Mouse (Mus musculus) G1E (cell line): Measurements from ENCODE around the gene Olfr229. TPM values are rescaled to one million over a fixed set of nuclear protein-coding genes. Genes with fewer than 3 reads are reported as not detected.
"Not testable (repeated sequence)": the region's sequence is repeated elsewhere in the genome, so short reads cannot be mapped to it uniquely, and the experiment has no call there.

Experiments used
- ATAC-seq: 2 replicates; pipeline ENCODE4 v1.8.0; 2016; ENCODE audit warnings: mild to moderate bottlenecking; ENCODE audit not compliant: insufficient number of reproducible peaks, poor library complexity, low FRiP score, severe bottlenecking; ENCODE audit errors: extremely low read depth
- DNase-seq: peaks from one replicate; pipeline ENCODE4 v3.0.0; 2012; ENCODE audit warnings: low spot score
- H3K27me3 ChIP-seq: 2 replicates; pipeline ENCODE4 v1.6.1; 2012; ENCODE audit warnings: mild to moderate bottlenecking, low read length, inconsistent platforms; ENCODE audit not compliant: insufficient read depth
- H3K36me3 ChIP-seq: replicated peaks from 2 replicates; pipeline ENCODE3; 2012; ENCODE audit warnings: mild to moderate bottlenecking, inconsistent platforms
- H3K4me1 ChIP-seq: 2 replicates; pipeline ENCODE4 v1.6.1; 2012; ENCODE audit warnings: low read depth, low read length, inconsistent platforms, mixed read lengths; ENCODE audit not compliant: insufficient read depth
- H3K4me3 ChIP-seq: 2 replicates; pipeline ENCODE4 v1.5.1; 2012; ENCODE audit warnings: low read depth, mild to moderate bottlenecking, inconsistent platforms, low read length, moderate library complexity, mixed read lengths
- H3K9me3 ChIP-seq: replicated peaks from 2 replicates; pipeline ENCODE4 v1.6.1; 2012; ENCODE audit warnings: inconsistent platforms
- CTCF ChIP-seq: IDR thresholded peaks from 2 replicates; pipeline ENCODE4 v1.5.1; 2012; ENCODE audit warnings: low read depth, low read length, inconsistent platforms, mixed read lengths
- GATA1 ChIP-seq: IDR thresholded peaks from 2 replicates; pipeline ENCODE4 v1.6.1; 2012; ENCODE audit warnings: borderline replicate concordance, low read length, inconsistent platforms, mixed read lengths
- GATA2 ChIP-seq: IDR thresholded peaks from 2 replicates; pipeline ENCODE4 v1.6.1; 2012; ENCODE audit warnings: low read depth, low read length, inconsistent platforms, borderline replicate concordance
- POLR2AphosphoS5 ChIP-seq: IDR thresholded peaks from 2 replicates; pipeline ENCODE4 v1.6.1; 2012; ENCODE audit warnings: low read depth, low read length, inconsistent platforms; ENCODE audit not compliant: insufficient replicate concordance
- TAL1 ChIP-seq: conservative IDR thresholded peaks from 2 replicates; pipeline ENCODE4 v1.6.1; 2012; ENCODE audit warnings: low read depth, low read length, inconsistent platforms, mixed read lengths
- polyA plus RNA-seq: library from polyadenylated mRNA; stranded (reverse); fragments of >175 nt; gene quantifications from 2 replicates; pipeline ENCODE4 v1.2.3, GENCODE M21; 2012
- total RNA-seq, 2 experiments: library from RNA; stranded (forward) in 1 of 2; stranded (reverse) in 1 of 2; fragments of 200-1000 nt in 1 of 2; fragments of >200 nt in 1 of 2; fragmentation: Nextera tagmentation in 1 of 2; gene quantifications; 2 replicates each; pipeline ENCODE4 v1.2.3; 2014 to 2017

The Olfr229 gene
- not detected in 2 replicates for total RNA-seq (2014; fragmentation: Nextera tagmentation)
- total RNA-seq (2017): 0.16 TPM in 1 of 2 replicates, not detected in the other
- polyA plus RNA-seq: not detected in 2 replicates

DNA sequence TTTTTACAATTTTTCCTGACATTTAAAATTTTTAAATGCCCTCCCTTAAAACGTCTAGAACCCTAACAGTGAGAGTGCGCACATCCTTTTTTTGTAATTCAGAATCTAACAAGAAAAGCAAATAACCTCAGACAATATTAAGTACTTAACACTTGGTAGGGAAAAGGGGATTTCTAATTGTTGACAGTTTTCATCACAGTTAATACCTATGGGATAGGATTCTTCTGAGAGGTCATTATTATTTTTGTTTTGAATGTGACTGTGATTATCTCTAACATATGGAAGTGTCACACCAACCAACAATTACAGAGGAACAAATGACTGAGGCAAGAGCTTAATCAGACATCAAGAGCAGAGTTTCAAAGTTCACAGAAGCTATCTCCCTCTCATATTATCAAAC lies at the start of gene Olfr229:
Gene Olfr229, plus strand, starts transcription at position 301 of the 400 bp plus-strand sequence.
- DNase-seq (no peak), ATAC-seq (no peak)
- Histone ChIP-seq H3K4me3 (no peak within 1 kb of the TSS), H3K27me3 (no peaks in the 10 kb centered on the region), H3K36me3 (no peaks in the 10 kb centered on the region), H3K9me3 (no peaks in the 10 kb centered on the region), H3K4me1 (peaks cover 5% of the 10 kb centered on the region)
- TF ChIP-seq TAL1 (no peak), POLR2AphosphoS5 (no peak), GATA1 (no peak), GATA2 (no peak), CTCF (no peak)

DNA sequence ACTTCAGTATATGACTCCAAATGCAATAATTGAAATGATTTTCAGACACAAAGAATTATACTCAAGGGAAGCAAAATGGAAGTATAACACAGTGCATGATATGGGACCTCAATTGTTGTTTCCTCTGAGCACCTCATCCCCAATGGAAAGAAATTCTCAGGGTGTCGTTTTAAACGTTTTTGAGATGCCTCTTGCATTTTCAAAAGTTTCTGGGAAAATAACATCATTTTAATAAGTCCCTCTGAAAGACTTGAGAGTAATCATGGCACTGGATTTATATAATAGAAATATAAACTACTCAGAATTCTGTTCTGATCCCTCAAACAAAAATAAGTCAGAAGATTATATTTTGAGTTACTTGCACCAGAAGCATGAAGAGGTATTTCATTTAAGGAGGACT lies 41.0 kb upstream of the Olfr229 start, which contains the start of gene Olfr972:
Gene Olfr972, plus strand, starts transcription at position 301 of the 400 bp plus-strand sequence.
- no peak within 1 kb of the TSS for H3K4me3 ChIP-seq
- ATAC-seq: no peak

DNA sequence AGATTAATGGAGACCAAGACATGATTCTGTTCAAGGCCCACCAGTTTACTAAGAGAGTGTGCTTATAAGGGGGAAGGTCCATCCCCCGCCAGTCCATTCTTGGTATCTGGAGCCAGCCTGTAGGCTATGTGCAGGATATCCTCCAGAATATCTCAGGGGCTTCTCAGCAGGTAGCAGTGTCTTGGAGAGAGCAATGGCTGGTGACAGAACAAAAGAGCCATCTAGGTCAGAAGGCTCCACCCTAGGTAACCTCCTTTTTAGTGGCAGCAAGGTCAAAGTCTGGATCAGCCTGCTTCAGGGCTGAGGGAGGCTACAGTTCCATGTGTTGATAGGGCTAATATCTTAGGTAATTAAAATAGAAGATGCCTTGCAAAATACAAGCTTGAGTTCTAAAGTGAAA lies 35.1 kb upstream of the Olfr229 start:
- DNase-seq, H3K4me3 ChIP-seq, H3K9me3 ChIP-seq, H3K36me3 ChIP-seq, H3K4me1 ChIP-seq, ATAC-seq, H3K27me3 ChIP-seq: not testable (repeated sequence)

More for the DNA sequence above, 41.0 kb upstream of the Olfr229 start, which contains the start of gene Olfr972:
- no peaks in the 10 kb centered on the region for H3K27me3 ChIP-seq
- H3K9me3 ChIP-seq: no peaks in the 10 kb centered on the region
- no peaks in the 10 kb centered on the region for H3K4me1 ChIP-seq
- no peaks in the 10 kb centered on the region for H3K36me3 ChIP-seq
- no peak for DNase-seq
- TF ChIP-seq CTCF: no peak
- no peak for TF ChIP-seq GATA2
- no peak for TF ChIP-seq TAL1
- no peak for TF ChIP-seq POLR2AphosphoS5
- TF ChIP-seq GATA1: no peak

- H3K4me3 ChIP-seq, H3K27me3 ChIP-seq, ATAC-seq, H3K9me3 ChIP-seq, H3K4me1 ChIP-seq, DNase-seq, H3K36me3 ChIP-seq: not testable (repeated sequence)
Observed at GRCm38 (mm10) chr9:39877541-39878396, 29.4 kb upstream of the Olfr229 start.

- ATAC-seq (peak; percentile 54; the same call in 1 of the 2 replicates), DNase-seq (no peak)
- H3K36me3 ChIP-seq: no peaks in the 10 kb centered on the region
- H3K27me3 ChIP-seq: no peaks in the 10 kb centered on the region
- no peaks in the 10 kb centered on the region for H3K9me3 ChIP-seq
- H3K4me3 ChIP-seq: no peak overlapping the region
- peaks cover 5% of the 10 kb centered on the region for H3K4me1 ChIP-seq
- no peak for TF ChIP-seq CTCF
- TF ChIP-seq TAL1: no peak
- no peak for TF ChIP-seq GATA1
- no peak for TF ChIP-seq POLR2AphosphoS5
- no peak for TF ChIP-seq GATA2
Observed at GRCm38 (mm10) chr9:39905106-39905505, 2.0 kb upstream of the Olfr229 start.

DNA sequence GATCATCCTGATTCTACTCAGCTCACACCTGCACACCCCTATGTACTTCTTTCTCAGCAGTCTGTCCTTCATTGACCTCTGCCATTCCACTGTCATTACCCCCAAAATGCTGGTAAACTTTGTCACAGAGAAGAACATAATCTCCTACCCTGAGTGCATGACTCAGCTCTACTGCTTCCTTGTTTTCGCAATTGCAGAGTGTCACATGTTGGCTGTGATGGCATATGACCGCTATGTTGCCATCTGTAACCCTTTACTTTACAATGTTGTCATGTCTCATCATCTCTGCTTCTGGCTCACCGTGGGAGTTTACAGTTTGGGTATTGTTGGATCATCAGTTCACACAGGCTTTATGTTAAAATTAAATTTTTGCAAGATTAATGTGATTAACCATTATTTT lies 2.8 kb downstream of the Olfr229 start:
- H3K4me3 ChIP-seq: no peak overlapping the region
- DNase-seq: no peak
- peaks cover 3% of the 10 kb centered on the region for H3K4me1 ChIP-seq
- TF ChIP-seq GATA2 (no peak), TAL1 (no peak), GATA1 (no peak), POLR2AphosphoS5 (no peak), CTCF (no peak)
- no peaks in the 10 kb centered on the region for H3K36me3 ChIP-seq
- H3K9me3 ChIP-seq: no peaks in the 10 kb centered on the region
- H3K27me3 ChIP-seq: no peaks in the 10 kb centered on the region
- peak; percentile 15; the same call in 1 of the 2 replicates for ATAC-seq

- not testable (repeated sequence) for H3K36me3 ChIP-seq, H3K9me3 ChIP-seq, ATAC-seq, H3K4me1 ChIP-seq, H3K27me3 ChIP-seq, H3K4me3 ChIP-seq, DNase-seq
Observed at GRCm38 (mm10) chr9:39927975-39928836, 21.1 kb downstream of the Olfr229 start.

GRCm38 (mm10) chr9:39928837-39929236 lies 21.7 kb downstream of the Olfr229 start:
- not testable (repeated sequence) for DNase-seq, H3K4me3 ChIP-seq, H3K27me3 ChIP-seq, H3K36me3 ChIP-seq, ATAC-seq, H3K9me3 ChIP-seq, H3K4me1 ChIP-seq
